ENCODE assay signal across 16 mouse cellular contexts in genomic region chr1:84177033-84177432, GRCm38 (mm10).
DNase-seq lines count a peak whose midpoint lies in the region; ATAC-seq and TF ChIP-seq lines count a peak whose summit lies in the region.
"Had no signal": no experiment of that assay in that cellular context is flagged by ENCODE, and none has a peak within 500 bp of the region (broad histone marks: within the 10 kb centered on the region; RNA-seq: fewer than 3 reads in every experiment).

No protein-coding gene starts in this region.

- DNase-seq in neural tube, embryonic 10.5 days (ENCODE audit: extremely low spot score, low spot score) = no peak
- peak; percentile 53 for DNase-seq in forebrain, embryonic 11.5 days (ENCODE audit: low spot score)
- DNase-seq in kidney, adult 18-20 months = no peak
- no peak for DNase-seq in frontal cortex, postnatal 14 days (ENCODE audit: low spot score in 2 of 2)
- no peak for DNase-seq in yolk sac, embryonic 10.5 days (ENCODE audit: low spot score)
- DNase-seq: cerebellum, postnatal 10 days; heart, adult 2 months; kidney, postnatal 36 days; right cerebral cortex, postnatal 4 days; thymus, postnatal 4 days had no signal

- H3K4me2 ChIP-seq in neural tube, embryonic 12.5 days (replicated peaks) = no peak overlapping the region
- no peak overlapping the region for H3K4me2 ChIP-seq in forebrain, embryonic 11.5 days (ENCODE audit: low read depth, low read length, severe bottlenecking)
- H3K4me2 ChIP-seq in hindbrain, embryonic 16.5 days (ENCODE audit: low read length) = no peak overlapping the region
- H3K4me2 ChIP-seq: stomach, embryonic 15.5 days had no signal

- H3K36me3 ChIP-seq in neural tube, embryonic 12.5 days = no peaks in the 10 kb centered on the region; the same call in 1 of the 2 replicates
- no peaks in the 10 kb centered on the region for H3K36me3 ChIP-seq in forebrain, embryonic 11.5 days (ENCODE audit: control insufficient read depth, insufficient read depth, low read length)
- H3K36me3 ChIP-seq in hindbrain, embryonic 16.5 days (ENCODE audit: control insufficient read depth, insufficient read depth, low read length) = no peaks in the 10 kb centered on the region
- H3K36me3 ChIP-seq: stomach, embryonic 15.5 days had no signal

- no peak for TF ChIP-seq POLR2A in olfactory bulb, adult 2 months (IDR thresholded peaks at IDR 0.05; ENCODE audit: insufficient read depth, low read depth, low read length)

- H3K9ac ChIP-seq in neural tube, embryonic 12.5 days = no peak overlapping the region
- H3K9ac ChIP-seq in forebrain, embryonic 11.5 days (ENCODE audit: low read length) = no peak overlapping the region
- H3K9ac ChIP-seq in hindbrain, embryonic 16.5 days (ENCODE audit: low read depth, low read length) = no peak overlapping the region
- H3K9ac ChIP-seq: stomach, embryonic 15.5 days had no signal

- ATAC-seq in neural tube, embryonic 12.5 days (ENCODE audit: low FRiP score, low read depth) = peak; percentile 82
- peak; percentile 87 for ATAC-seq in forebrain, embryonic 11.5 days (replicated peaks; ENCODE audit: low FRiP score)
- peak; percentile 73 for ATAC-seq in hindbrain, embryonic 16.5 days
- ATAC-seq: inflammation-experienced regulatory T-cells, adult 6 months had no signal

- no peak for TF ChIP-seq CTCF in olfactory bulb, adult 2 months (IDR thresholded peaks at IDR 0.05; ENCODE audit: insufficient read depth, low read depth, low read length)

- H3K4me3 ChIP-seq in neural tube, embryonic 12.5 days = no peak overlapping the region
- no peak overlapping the region for H3K4me3 ChIP-seq in forebrain, embryonic 11.5 days (ENCODE audit: low read depth, low read length)
- no peak overlapping the region for H3K4me3 ChIP-seq in hindbrain, embryonic 16.5 days (ENCODE audit: low read length)
- H3K4me3 ChIP-seq in olfactory bulb, adult 2 months (ENCODE audit: insufficient read depth, low read depth, low read length) = no peak overlapping the region
- H3K4me3 ChIP-seq: heart, adult 2 months; stomach, embryonic 15.5 days had no signal

- H3K27me3 ChIP-seq in neural tube, embryonic 12.5 days (replicated peaks) = no peaks in the 10 kb centered on the region
- H3K27me3 ChIP-seq in forebrain, embryonic 11.5 days (ENCODE audit: control insufficient read depth, insufficient read depth, low read length) = no peaks in the 10 kb centered on the region
- H3K27me3 ChIP-seq in hindbrain, embryonic 16.5 days (replicated peaks; ENCODE audit: control insufficient read depth, insufficient read depth, low read length) = no peaks in the 10 kb centered on the region
- H3K27me3 ChIP-seq: CH12.LX; stomach, embryonic 15.5 days had no signal

- no peaks in the 10 kb centered on the region for H3K9me3 ChIP-seq in neural tube, embryonic 12.5 days
- H3K9me3 ChIP-seq in forebrain, embryonic 11.5 days (ENCODE audit: control insufficient read depth, low read length) = no peaks in the 10 kb centered on the region
- H3K9me3 ChIP-seq in hindbrain, embryonic 16.5 days (ENCODE audit: control insufficient read depth, low read length) = no peaks in the 10 kb centered on the region
- H3K9me3 ChIP-seq: stomach, embryonic 15.5 days had no signal

- peaks cover 4% of the 10 kb centered on the region; the same call in 1 of the 2 replicates for H3K4me1 ChIP-seq in neural tube, embryonic 12.5 days
- H3K4me1 ChIP-seq in forebrain, embryonic 11.5 days (replicated peaks; ENCODE audit: control insufficient read depth, insufficient read depth, low read length) = peaks cover 4% of the 10 kb centered on the region; the same call in 1 of the 2 replicates
- H3K4me1 ChIP-seq in hindbrain, embryonic 16.5 days (ENCODE audit: control insufficient read depth, insufficient read depth, low read depth, low read length) = peaks cover 5% of the 10 kb centered on the region
- peaks cover 6% of the 10 kb centered on the region for H3K4me1 ChIP-seq in olfactory bulb, adult 2 months (ENCODE audit: control insufficient read depth, insufficient read depth, low read length)
- H3K4me1 ChIP-seq: stomach, embryonic 15.5 days had no signal

- 16% methylated on average over 2 of the region's 2 CpGs for WGBS in neural tube, embryonic 12.5 days
- 9% methylated on average over 2 of the region's 2 CpGs for WGBS in forebrain, embryonic 11.5 days
- 6% methylated on average over 2 of the region's 2 CpGs for WGBS in hindbrain, embryonic 16.5 days
- 18% methylated on average over 2 of the region's 2 CpGs for WGBS in olfactory bulb, adult 2 months

- no peak overlapping the region for H3K27ac ChIP-seq in neural tube, embryonic 12.5 days
- peak overlapping the region; percentile 46; the same call in 1 of the 2 replicates for H3K27ac ChIP-seq in forebrain, embryonic 11.5 days (ENCODE audit: low read depth, low read length)
- peak overlapping the region; percentile 63 for H3K27ac ChIP-seq in hindbrain, embryonic 16.5 days (ENCODE audit: low read depth, low read length)
- H3K27ac ChIP-seq in olfactory bulb, adult 2 months (ENCODE audit: insufficient read depth, low read depth, low read length) = peak overlapping the region; percentile 17; the same call in 1 of the 2 replicates
- H3K27ac ChIP-seq: heart, adult 2 months; stomach, embryonic 15.5 days had no signal
